Mouse (Mus musculus) forebrain, embryonic 15.5 days (tissue): ENCODE measurements around the gene Stk32c. TPM values are rescaled to one million over a fixed set of nuclear protein-coding genes. Genes with fewer than 3 reads are reported as not detected.

Experiments used
- ATAC-seq: fragments of 200-750 bp; cut with Nextera tagmentation; replicated peaks from 2 replicates; pipeline ENCODE4 v1.8.0; 2017; ENCODE audit warnings: mild to moderate bottlenecking, moderate TSS enrichment, moderate library complexity
- H3K27ac ChIP-seq: fragments of 300-500 bp; sonication (generic); replicated peaks from 2 replicates; pipeline ENCODE4 v1.5.1; 2015; ENCODE audit warnings: mild to moderate bottlenecking, inconsistent platforms
- H3K27me3 ChIP-seq: fragments of 300-500 bp; sonication (generic); 2 replicates; pipeline ENCODE4 v1.6.1; 2015; ENCODE audit warnings: inconsistent platforms
- H3K36me3 ChIP-seq: fragments of 300-500 bp; sonication (generic); 2 replicates; pipeline ENCODE4 v1.6.1; 2015; ENCODE audit warnings: mild to moderate bottlenecking, inconsistent platforms
- H3K4me1 ChIP-seq: fragments of 300-500 bp; sonication (generic); 2 replicates; pipeline ENCODE4 v1.6.1; 2015; ENCODE audit warnings: inconsistent platforms
- H3K4me2 ChIP-seq: fragments of 300-500 bp; sonication (generic); replicated peaks from 2 replicates; pipeline ENCODE4 v1.6.1; 2015; ENCODE audit warnings: mild to moderate bottlenecking, inconsistent platforms
- H3K4me3 ChIP-seq: fragments of 300-500 bp; sonication (generic); 2 replicates; pipeline ENCODE4 v1.5.1; 2015; ENCODE audit warnings: mild to moderate bottlenecking, inconsistent platforms
- H3K9ac ChIP-seq: fragments of 300-500 bp; sonication (generic); replicated peaks from 2 replicates; pipeline ENCODE4 v1.6.1; 2015; ENCODE audit warnings: mild to moderate bottlenecking, inconsistent platforms
- H3K9me3 ChIP-seq: fragments of 300-500 bp; sonication (generic); 2 replicates; pipeline ENCODE4 v1.6.1; 2016; ENCODE audit warnings: inconsistent platforms
- WGBS: fragments of 180-500 bp; shearing (Covaris S2); methylation state at CpG from one replicate; pipeline ENCODE4 v1.1.7; 2015; ENCODE audit warnings: mixed read lengths; 5-methylcytosine and 5-hydroxymethylcytosine counted together
- polyA plus RNA-seq: library from polyadenylated mRNA; unstranded; fragments of >200 nt; fragmentation: Nextera tagmentation; extraction: Ambion mirVana; gene quantifications from 2 replicates; pipeline ENCODE4 v1.2.1, GENCODE M21; 2015

Stk32c gene
- polyA plus RNA-seq, 1 experiment from 2014 or later: 0.93 TPM

GRCm38 (mm10) chr7:139224070-139224469 is 11.0 kb upstream of the Stk32c start:
- Histone ChIP-seq H3K27me3 (no peaks in the 10 kb centered on the region), H3K9me3 (no peaks in the 10 kb centered on the region), H3K27ac (no peak overlapping the region), H3K4me3 (no peak overlapping the region), H3K36me3 (no peaks in the 10 kb centered on the region), H3K4me2 (no peak overlapping the region), H3K4me1 (no peaks in the 10 kb centered on the region), H3K9ac (no peak overlapping the region)
- ATAC-seq: no peak
- 70% methylated on average over 1 of the region's 1 CpGs for WGBS

GRCm38 (mm10) chr7:139222341-139222740 is 9.2 kb upstream of the Stk32c start:
- Histone ChIP-seq H3K27ac (no peak overlapping the region), H3K36me3 (no peaks in the 10 kb centered on the region), H3K4me2 (no peak overlapping the region), H3K9me3 (no peaks in the 10 kb centered on the region), H3K9ac (no peak overlapping the region), H3K4me3 (no peak overlapping the region), H3K27me3 (no peaks in the 10 kb centered on the region), H3K4me1 (no peaks in the 10 kb centered on the region)
- 68% methylated on average over 4 of the region's 4 CpGs for WGBS
- no peak for ATAC-seq

- no peaks in the 10 kb centered on the region for H3K27me3 ChIP-seq
- no peak overlapping the region for H3K4me2 ChIP-seq
- ATAC-seq: no peak
- H3K4me1 ChIP-seq: no peaks in the 10 kb centered on the region
- H3K4me3 ChIP-seq: no peak overlapping the region
- H3K9me3 ChIP-seq: no peaks in the 10 kb centered on the region
- no peak overlapping the region for H3K9ac ChIP-seq
- WGBS: 53% methylated on average over 2 of the region's 2 CpGs
- H3K27ac ChIP-seq: no peak overlapping the region
- no peaks in the 10 kb centered on the region for H3K36me3 ChIP-seq
Measured at GRCm38 (mm10) chr7:139221856-139222255, 8.7 kb upstream of the Stk32c start.

GRCm38 (mm10) chr7:139221072-139221471 is 8.0 kb upstream of the Stk32c start:
- Histone ChIP-seq H3K4me2 (no peak overlapping the region), H3K27ac (no peak overlapping the region), H3K9ac (no peak overlapping the region), H3K4me1 (no peaks in the 10 kb centered on the region), H3K27me3 (no peaks in the 10 kb centered on the region), H3K36me3 (no peaks in the 10 kb centered on the region), H3K4me3 (no peak overlapping the region), H3K9me3 (no peaks in the 10 kb centered on the region)
- WGBS: 88% methylated on average over 5 of the region's 5 CpGs
- ATAC-seq: no peak

- H3K27ac ChIP-seq: no peak overlapping the region
- H3K4me3 ChIP-seq: no peak overlapping the region
- H3K4me1 ChIP-seq: no peaks in the 10 kb centered on the region
- no peak overlapping the region for H3K9ac ChIP-seq
- H3K36me3 ChIP-seq: no peaks in the 10 kb centered on the region
- no peaks in the 10 kb centered on the region for H3K9me3 ChIP-seq
- no peak overlapping the region for H3K4me2 ChIP-seq
- no peaks in the 10 kb centered on the region for H3K27me3 ChIP-seq
- no peak for ATAC-seq
- WGBS: 53% methylated on average over 2 of the region's 2 CpGs
Measured at GRCm38 (mm10) chr7:139220303-139220702, 7.2 kb upstream of the Stk32c start.

GRCm38 (mm10) chr7:139219486-139219885 is 6.4 kb upstream of the Stk32c start:
- no peak overlapping the region for H3K9ac ChIP-seq
- H3K27ac ChIP-seq: no peak overlapping the region
- WGBS: 87% methylated on average over 5 of the region's 5 CpGs
- no peaks in the 10 kb centered on the region for H3K4me1 ChIP-seq
- no peak overlapping the region for H3K4me2 ChIP-seq
- no peak for ATAC-seq
- H3K27me3 ChIP-seq: no peaks in the 10 kb centered on the region
- H3K9me3 ChIP-seq: no peaks in the 10 kb centered on the region
- no peaks in the 10 kb centered on the region for H3K36me3 ChIP-seq
- H3K4me3 ChIP-seq: no peak overlapping the region

- H3K27ac ChIP-seq: no peak overlapping the region
- WGBS: 67% methylated on average over 6 of the region's 6 CpGs
- H3K4me1 ChIP-seq: peaks cover 2% of the 10 kb centered on the region
- H3K9ac ChIP-seq: no peak overlapping the region
- H3K27me3 ChIP-seq: no peaks in the 10 kb centered on the region
- no peak for ATAC-seq
- no peaks in the 10 kb centered on the region for H3K9me3 ChIP-seq
- H3K4me2 ChIP-seq: no peak overlapping the region
- H3K36me3 ChIP-seq: no peaks in the 10 kb centered on the region
- no peak overlapping the region for H3K4me3 ChIP-seq
Measured at GRCm38 (mm10) chr7:139218641-139219415, 5.7 kb upstream of the Stk32c start.

- peaks cover 13% of the 10 kb centered on the region for H3K4me1 ChIP-seq
Measured at GRCm38 (mm10) chr7:139217046-139217445, 3.9 kb upstream of the Stk32c start.

GRCm38 (mm10) chr7:139216464-139216863 is 3.4 kb upstream of the Stk32c start:
- no peak overlapping the region for H3K4me2 ChIP-seq
- WGBS: 93% methylated on average over 9 of the region's 9 CpGs
- H3K27me3 ChIP-seq: no peaks in the 10 kb centered on the region
- H3K27ac ChIP-seq: no peak overlapping the region
- H3K9ac ChIP-seq: no peak overlapping the region
- peaks cover 13% of the 10 kb centered on the region for H3K4me1 ChIP-seq
- ATAC-seq: no peak
- H3K36me3 ChIP-seq: no peaks in the 10 kb centered on the region
- no peak overlapping the region for H3K4me3 ChIP-seq
- H3K9me3 ChIP-seq: no peaks in the 10 kb centered on the region

More at GRCm38 (mm10) chr7:139217046-139217445, 3.9 kb upstream of the Stk32c start:
- no peak for ATAC-seq
- Histone ChIP-seq H3K9ac (no peak overlapping the region), H3K27me3 (no peaks in the 10 kb centered on the region), H3K4me3 (no peak overlapping the region), H3K9me3 (no peaks in the 10 kb centered on the region), H3K4me2 (no peak overlapping the region), H3K27ac (no peak overlapping the region), H3K36me3 (no peaks in the 10 kb centered on the region)
- 76% methylated on average over 7 of the region's 7 CpGs for WGBS

GRCm38 (mm10) chr7:139215946-139216345 is 2.8 kb upstream of the Stk32c start:
- peaks cover 13% of the 10 kb centered on the region for H3K4me1 ChIP-seq
- no peak overlapping the region for H3K27ac ChIP-seq
- no peak overlapping the region for H3K4me2 ChIP-seq
- 95% methylated on average over 7 of the region's 7 CpGs for WGBS
- no peaks in the 10 kb centered on the region for H3K27me3 ChIP-seq
- H3K9me3 ChIP-seq: no peaks in the 10 kb centered on the region
- H3K4me3 ChIP-seq: no peak overlapping the region
- no peak for ATAC-seq
- no peaks in the 10 kb centered on the region for H3K36me3 ChIP-seq
- no peak overlapping the region for H3K9ac ChIP-seq

- no peak overlapping the region for H3K9ac ChIP-seq
- H3K4me3 ChIP-seq: no peak overlapping the region
- H3K27ac ChIP-seq: no peak overlapping the region
- H3K4me1 ChIP-seq: peaks cover 13% of the 10 kb centered on the region
- H3K36me3 ChIP-seq: no peaks in the 10 kb centered on the region
- no peak overlapping the region for H3K4me2 ChIP-seq
- no peaks in the 10 kb centered on the region for H3K9me3 ChIP-seq
- H3K27me3 ChIP-seq: no peaks in the 10 kb centered on the region
- 78% methylated on average over 1 of the region's 1 CpGs for WGBS
- ATAC-seq: no peak
Measured at GRCm38 (mm10) chr7:139215516-139215915, 2.4 kb upstream of the Stk32c start.

- no peak overlapping the region for H3K4me2 ChIP-seq
- H3K4me1 ChIP-seq: peaks cover 13% of the 10 kb centered on the region
- H3K9ac ChIP-seq: no peak overlapping the region
- H3K27me3 ChIP-seq: no peaks in the 10 kb centered on the region
- H3K27ac ChIP-seq: no peak overlapping the region
- 78% methylated on average over 14 of the region's 14 CpGs for WGBS
- no peak overlapping the region for H3K4me3 ChIP-seq
- H3K9me3 ChIP-seq: no peaks in the 10 kb centered on the region
- ATAC-seq: no peak
- no peaks in the 10 kb centered on the region for H3K36me3 ChIP-seq
Measured at GRCm38 (mm10) chr7:139214596-139215340, 1.7 kb upstream of the Stk32c start.
